Mouse (Mus musculus) gastrocnemius, postnatal 10 days (tissue): ENCODE measurements around the gene Lin28b. TPM values are rescaled to one million over a fixed set of nuclear protein-coding genes. Genes with fewer than 3 reads are reported as not detected.

ENCODE experiments used
- total RNA-seq, 2 experiments: library from RNA; stranded (reverse); gene quantifications; 2 replicates each; pipeline ENCODE4 v1.2.3; 2021

The Lin28b gene
- total RNA-seq, 2 experiments from 2014 or later: not detected

Other genes with a start within 250 kb of the Lin28b start
- gene Bves, start 150.6 kb downstream of the Lin28b start, total RNA-seq: 10 to 100 TPM; 34.0 to 41.2 TPM
- 1 to 10 TPM; 5.4 to 6.1 TPM for gene Hace1, start 91.4 kb upstream of the Lin28b start, total RNA-seq